Mouse (Mus musculus) testis, adult 2 months (tissue): ENCODE results near the gene Lrriq1. TPM values are rescaled to one million over a fixed set of nuclear protein-coding genes. Genes with fewer than 3 reads are reported as not detected.

Source experiments
- H3K27ac ChIP-seq: fragments of 200-500 bp; 2 replicates; pipeline ENCODE4 v1.5.1; 2012; ENCODE audit warnings: low read depth, low read length; ENCODE audit not compliant: control insufficient read depth, insufficient read depth
- H3K27me3 ChIP-seq: fragments of 200-500 bp; 2 replicates; pipeline ENCODE4 v1.6.1; 2012; ENCODE audit warnings: mild to moderate bottlenecking, low read length, moderate library complexity; ENCODE audit not compliant: control insufficient read depth, insufficient read depth
- H3K36me3 ChIP-seq: fragments of 200-500 bp; 2 replicates; pipeline ENCODE4 v1.6.1; 2012; ENCODE audit warnings: mild to moderate bottlenecking, low read length; ENCODE audit not compliant: control insufficient read depth, insufficient read depth
- H3K4me1 ChIP-seq: fragments of 200-500 bp; 2 replicates; pipeline ENCODE4 v1.6.1; 2012; ENCODE audit warnings: low read length; ENCODE audit not compliant: control insufficient read depth, insufficient read depth
- H3K4me3 ChIP-seq: fragments of 200-500 bp; 2 replicates; pipeline ENCODE4 v1.5.1; 2012; ENCODE audit warnings: low read depth, mild to moderate bottlenecking, low read length, moderate library complexity, mixed read lengths; ENCODE audit not compliant: control insufficient read depth
- CTCF ChIP-seq: fragments of 200-500 bp; IDR thresholded peaks from 2 replicates; pipeline ENCODE4 v1.5.1; 2012; ENCODE audit warnings: low read depth, mild to moderate bottlenecking, inconsistent platforms, low read length, moderate library complexity; ENCODE audit not compliant: control insufficient read depth, insufficient read depth, insufficient replicate concordance
- POLR2A ChIP-seq: fragments of 200-500 bp; IDR thresholded peaks from 2 replicates; pipeline ENCODE4 v1.6.1; 2012; ENCODE audit warnings: low read depth, mild to moderate bottlenecking, inconsistent platforms, low read length, moderate library complexity; ENCODE audit not compliant: control insufficient read depth
- polyA plus RNA-seq: library from polyadenylated mRNA; depleted of rRNA; stranded (reverse); fragments of >200 nt; gene quantifications from 2 replicates; pipeline ENCODE4 v1.2.3, GENCODE M21; 2012; rRNA removed

Lrriq1 gene
- polyA plus RNA-seq, 1 experiment = 18.7 TPM

- peak; percentile 64; the same call in 1 of the 2 replicates for TF ChIP-seq POLR2A
- no peak for TF ChIP-seq CTCF
- Histone ChIP-seq H3K27me3 (no peaks in the 10 kb centered on the region; the same call in 1 of the 2 replicates), H3K4me3 (peak overlapping the region; percentile 79), H3K4me1 (peaks cover 17% of the 10 kb centered on the region), H3K27ac (peak overlapping the region; percentile 85), H3K36me3 (no peaks in the 10 kb centered on the region)
These were observed 207.6 kb downstream of the Lrriq1 start for GRCm38 (mm10) chr10:103028253-103029131.

- TF ChIP-seq CTCF (no peak), POLR2A (0 out of 2 replicates have a peak, but pooled peaks have one; percentile 3)
- peak overlapping the region; percentile 79 for H3K4me3 ChIP-seq
- H3K27ac ChIP-seq = peak overlapping the region; percentile 85
- H3K4me1 ChIP-seq = peaks cover 17% of the 10 kb centered on the region
- H3K36me3 ChIP-seq = no peaks in the 10 kb centered on the region
- no peaks in the 10 kb centered on the region; the same call in 1 of the 2 replicates for H3K27me3 ChIP-seq
These were observed 208.2 kb downstream of the Lrriq1 start for GRCm38 (mm10) chr10:103027931-103028252.

- Histone ChIP-seq H3K4me1 (peaks cover 17% of the 10 kb centered on the region), H3K4me3 (peak overlapping the region; percentile 79), H3K36me3 (no peaks in the 10 kb centered on the region), H3K27ac (no peak overlapping the region), H3K27me3 (no peaks in the 10 kb centered on the region; the same call in 1 of the 2 replicates)
- TF ChIP-seq CTCF = no peak
- TF ChIP-seq POLR2A = no peak
These were observed 208.7 kb downstream of the Lrriq1 start for GRCm38 (mm10) chr10:103027226-103027930.

GRCm38 (mm10) chr10:103026636-103027225 lies 209.4 kb downstream of the Lrriq1 start:
- H3K36me3 ChIP-seq = no peaks in the 10 kb centered on the region
- H3K4me1 ChIP-seq = peaks cover 17% of the 10 kb centered on the region
- no peak for TF ChIP-seq POLR2A
- no peak for TF ChIP-seq CTCF
- no peaks in the 10 kb centered on the region; the same call in 1 of the 2 replicates for H3K27me3 ChIP-seq
- no peak overlapping the region for H3K27ac ChIP-seq
- no peak overlapping the region; the same call in 1 of the 2 replicates for H3K4me3 ChIP-seq

- Histone ChIP-seq H3K27me3 (no peaks in the 10 kb centered on the region), H3K27ac (no peak overlapping the region), H3K4me1 (no peaks in the 10 kb centered on the region), H3K36me3 (no peaks in the 10 kb centered on the region), H3K4me3 (no peak overlapping the region)
- TF ChIP-seq POLR2A = no peak
- no peak for TF ChIP-seq CTCF
These were observed 233.6 kb downstream of the Lrriq1 start for GRCm38 (mm10) chr10:103002556-103002955.

GRCm38 (mm10) chr10:103000902-103001301 lies 235.2 kb downstream of the Lrriq1 start:
- Histone ChIP-seq H3K36me3 (no peaks in the 10 kb centered on the region), H3K27ac (no peak overlapping the region), H3K4me3 (no peak overlapping the region), H3K27me3 (no peaks in the 10 kb centered on the region), H3K4me1 (no peaks in the 10 kb centered on the region)
- TF ChIP-seq CTCF (no peak), POLR2A (no peak)

- no peaks in the 10 kb centered on the region for H3K4me1 ChIP-seq
- H3K27ac ChIP-seq = no peak overlapping the region
- no peak for TF ChIP-seq POLR2A
- no peak for TF ChIP-seq CTCF
- no peaks in the 10 kb centered on the region for H3K27me3 ChIP-seq
- H3K4me3 ChIP-seq = no peak overlapping the region
- no peaks in the 10 kb centered on the region for H3K36me3 ChIP-seq
These were observed 236.5 kb downstream of the Lrriq1 start for GRCm38 (mm10) chr10:102999584-102999983.

Other genes with a start within 250 kb of the Lrriq1 start
- gene Alx1, start 206.1 kb downstream of the Lrriq1 start, polyA plus RNA-seq = 18.5 and 20.4 TPM in 2 replicates
- gene Slc6a15, start 131.5 kb upstream of the Lrriq1 start, polyA plus RNA-seq = 0.02 TPM in 1 of 2 replicates, not detected in the other